Mouse (Mus musculus) lung, postnatal 0 days (tissue): ENCODE measurements around the gene Plp2. TPM values are rescaled to one million over a fixed set of nuclear protein-coding genes. Genes with fewer than 3 reads are reported as not detected.
"Not testable (repeated sequence)": the region's sequence is repeated elsewhere in the genome, so short reads cannot be mapped to it uniquely, and the experiment has no call there.

Source experiments
- ATAC-seq: fragments of 200-750 bp; cut with Nextera tagmentation; 2 replicates; pipeline ENCODE4 v1.8.0; 2017; ENCODE audit warnings: moderate library complexity
- DNase-seq: peaks from one replicate; pipeline ENCODE4 v3.0.0-alpha.2; 2016; ENCODE audit warnings: low spot score
- H3K27ac ChIP-seq: fragments of 300-500 bp; sonication (generic); 2 replicates; pipeline ENCODE4 v1.5.1; 2014; ENCODE audit warnings: antibody characterized with exemption, mild to moderate bottlenecking, low read length, mixed read lengths
- H3K27me3 ChIP-seq: fragments of 300-500 bp; sonication (generic); replicated peaks from 2 replicates; pipeline ENCODE4 v1.6.1; 2014; ENCODE audit warnings: low read length, mixed read lengths; ENCODE audit not compliant: insufficient read depth
- H3K36me3 ChIP-seq: fragments of 300-500 bp; sonication (generic); 2 replicates; pipeline ENCODE4 v1.6.1; 2014; ENCODE audit warnings: low read length, mixed read lengths; ENCODE audit not compliant: insufficient read depth
- H3K4me1 ChIP-seq: fragments of 300-500 bp; sonication (generic); 2 replicates; pipeline ENCODE4 v1.6.1; 2014; ENCODE audit warnings: antibody characterized with exemption, low read depth, low read length, mixed read lengths; ENCODE audit not compliant: insufficient read depth
- H3K4me2 ChIP-seq: fragments of 300-500 bp; sonication (generic); replicated peaks from 2 replicates; pipeline ENCODE4 v1.6.1; 2014; ENCODE audit warnings: low read depth, mild to moderate bottlenecking, low read length, moderate library complexity, mixed read lengths
- H3K4me3 ChIP-seq: fragments of 300-500 bp; sonication (generic); 2 replicates; pipeline ENCODE4 v1.5.1; 2014; ENCODE audit warnings: low read depth, low read length
- H3K9ac ChIP-seq: fragments of 300-500 bp; sonication (generic); replicated peaks from 2 replicates; pipeline ENCODE4 v1.6.1; 2014; ENCODE audit warnings: low read depth, mild to moderate bottlenecking
- H3K9me3 ChIP-seq: fragments of 300-500 bp; sonication (generic); 2 replicates; pipeline ENCODE4 v1.6.1; 2016; ENCODE audit warnings: low read length, mixed read lengths
- CTCF ChIP-seq: IDR thresholded peaks from 2 replicates; pipeline ENCODE4 v1.5.1; 2016; ENCODE audit warnings: antibody characterized with exemption, mild to moderate bottlenecking
- EP300 ChIP-seq: IDR thresholded peaks from 2 replicates; pipeline ENCODE4 v1.6.1; 2016; ENCODE audit warnings: antibody characterized with exemption, mild to moderate bottlenecking, control low read depth
- WGBS: fragments of 180-500 bp; shearing (Covaris S2); extraction: QIAGEN DNeasy Blood & Tissue Kit; methylation state at CpG from one replicate; pipeline ENCODE4 v1.1.7; 2014; 5-methylcytosine and 5-hydroxymethylcytosine counted together
- polyA plus RNA-seq: library from polyadenylated mRNA; unstranded; fragments of >200 nt; fragmentation: Nextera tagmentation; extraction: Ambion mirVana; gene quantifications from 2 replicates; pipeline ENCODE4 v1.2.1, GENCODE M21; 2015

The Plp2 gene
- polyA plus RNA-seq, result 238 and 242 TPM in 2 replicates

GRCm38 (mm10) chrX:7670921-7671623, at the start of gene Plp2:
TSS of gene Plp2 (minus strand) at chrX:7671390.
- peak within 1 kb of the TSS; percentile 29 for H3K9ac ChIP-seq
- 28% methylated on average over 17 of the region's 36 CpGs for WGBS
- no peak for TF ChIP-seq CTCF
- no peak for TF ChIP-seq EP300
- H3K27me3 ChIP-seq, result no peaks in the 10 kb centered on the region
- H3K4me2 ChIP-seq, result peak within 1 kb of the TSS; percentile 57
- no peaks in the 10 kb centered on the region for H3K9me3 ChIP-seq
- no peaks in the 10 kb centered on the region for H3K4me1 ChIP-seq
- H3K36me3 ChIP-seq, result no peaks in the 10 kb centered on the region
- peak within 1 kb of the TSS; percentile 76 for H3K27ac ChIP-seq
- H3K4me3 ChIP-seq, result peak within 1 kb of the TSS; percentile 47
- peak; percentile 36 for ATAC-seq
- peak; percentile 47 for DNase-seq

DNA sequence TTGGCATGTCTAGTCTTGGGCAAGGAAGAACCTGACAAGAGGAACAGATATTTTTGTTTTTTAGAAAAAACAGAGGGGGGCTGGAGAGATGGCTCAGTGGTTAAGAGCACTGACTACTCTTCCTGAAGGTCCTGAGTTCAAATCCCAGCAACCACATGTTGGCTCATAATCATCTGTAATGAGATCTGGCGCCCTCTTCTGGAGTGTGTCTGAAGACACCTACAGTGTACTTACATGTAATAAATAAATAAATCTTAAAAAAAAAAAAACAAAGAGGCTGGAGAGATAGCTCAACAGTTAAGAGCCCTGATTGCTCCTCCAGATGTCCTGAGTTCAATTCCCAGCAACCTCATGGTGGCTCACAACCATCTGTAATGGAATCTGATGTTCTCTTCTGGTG, 44.9 kb upstream of the Plp2 start:
- 29% methylated on average over 1 of the region's 1 CpGs for WGBS
- not testable (repeated sequence) for H3K27ac ChIP-seq, DNase-seq, ATAC-seq, H3K36me3 ChIP-seq, H3K4me3 ChIP-seq, H3K4me1 ChIP-seq, H3K4me2 ChIP-seq, H3K9ac ChIP-seq, H3K27me3 ChIP-seq, H3K9me3 ChIP-seq
- peak; percentile 17; the same call in 1 of the 2 replicates for TF ChIP-seq CTCF

GRCm38 (mm10) chrX:7714135-7714899, 43.1 kb upstream of the Plp2 start, which contains the start of gene Wdr45:
TSS of gene Wdr45 (plus strand) at chrX:7714333.
- Histone ChIP-seq H3K4me2 (peak within 1 kb of the TSS; percentile 37), H3K4me3 (peak within 1 kb of the TSS; percentile 21; the same call in 1 of the 2 replicates)
- H3K36me3 ChIP-seq, H3K4me1 ChIP-seq, H3K27ac ChIP-seq, H3K9me3 ChIP-seq, H3K9ac ChIP-seq, H3K27me3 ChIP-seq: not testable (repeated sequence)
- 19% methylated on average over 17 of the region's 60 CpGs for WGBS
- peak; percentile 98 for ATAC-seq
- DNase-seq, result peak; percentile 97

- DNase-seq, H3K9ac ChIP-seq, H3K4me1 ChIP-seq, H3K9me3 ChIP-seq, H3K36me3 ChIP-seq, H3K27ac ChIP-seq, H3K27me3 ChIP-seq: not testable (repeated sequence)
- 26% methylated on average over 4 of the region's 12 CpGs for WGBS
- peak overlapping the region; percentile 37 for H3K4me2 ChIP-seq
- peak; percentile 12; the same call in 1 of the 2 replicates for ATAC-seq
- H3K4me3 ChIP-seq, result peak overlapping the region; percentile 21; the same call in 1 of the 2 replicates
Observed at GRCm38 (mm10) chrX:7713764-7714134, 42.6 kb upstream of the Plp2 start.

GRCm38 (mm10) chrX:7696954-7697381, 25.8 kb upstream of the Plp2 start, which contains the start of gene Gpkow:
TSS of gene Gpkow (plus strand) at chrX:7697131.
- Histone ChIP-seq H3K4me2 (peak within 1 kb of the TSS; percentile 50), H3K4me1 (no peaks in the 10 kb centered on the region), H3K9ac (peak within 1 kb of the TSS; percentile 39; the same call in 1 of the 2 replicates), H3K4me3 (peak within 1 kb of the TSS; percentile 54), H3K9me3 (no peaks in the 10 kb centered on the region), H3K27ac (peak within 1 kb of the TSS; percentile 54; the same call in 1 of the 2 replicates), H3K27me3 (no peaks in the 10 kb centered on the region), H3K36me3 (no peaks in the 10 kb centered on the region)
- WGBS, result 9% methylated on average over 31 of the region's 33 CpGs
- TF ChIP-seq EP300 (no peak), CTCF (no peak)
- ATAC-seq (peak; percentile 98), DNase-seq (peak; percentile 96)

- H3K4me3 ChIP-seq, result 0 out of 2 replicates have a peak overlapping the region, but pooled peaks have one; percentile 54
- 32% methylated on average over 6 of the region's 6 CpGs for WGBS
- TF ChIP-seq EP300 (no peak), CTCF (no peak)
- ATAC-seq (peak; percentile 11; the same call in 1 of the 2 replicates), DNase-seq (no peak)
- 0 out of 2 replicates have a peak overlapping the region, but pooled peaks have one; percentile 27 for H3K4me2 ChIP-seq
- no peaks in the 10 kb centered on the region for H3K4me1 ChIP-seq
- H3K27ac ChIP-seq, result no peak overlapping the region
- H3K9ac ChIP-seq, result no peak overlapping the region
- no peaks in the 10 kb centered on the region for H3K27me3 ChIP-seq
- H3K36me3 ChIP-seq, result no peaks in the 10 kb centered on the region
- no peaks in the 10 kb centered on the region for H3K9me3 ChIP-seq
Observed at GRCm38 (mm10) chrX:7696520-7696919, 25.3 kb upstream of the Plp2 start.
